Mouse (Mus musculus): ENCODE results near the gene Ttc29.

The Ttc29 gene

GRCm38 (mm10) chr8:78278598-78278997 is 65.5 kb downstream of the Ttc29 start:
- no peak for DNase-seq (ENCODE audit: low spot score in 2 of 2)

- no peak for DNase-seq (ENCODE audit: low spot score in 2 of 2)
Observed at GRCm38 (mm10) chr8:78284805-78285204, 71.7 kb downstream of the Ttc29 start.

GRCm38 (mm10) chr8:78285366-78285765 is 72.3 kb downstream of the Ttc29 start:
- DNase-seq (ENCODE audit: low spot score in 2 of 2): no peak

- DNase-seq (ENCODE audit: low spot score in 2 of 2): peak; percentile 16 to 19
Observed at GRCm38 (mm10) chr8:78289374-78289971, 76.4 kb downstream of the Ttc29 start.

GRCm38 (mm10) chr8:78290274-78290673 is 77.2 kb downstream of the Ttc29 start:
- DNase-seq (ENCODE audit: low spot score in 2 of 2): no peak

GRCm38 (mm10) chr8:78295494-78295893 is 82.4 kb downstream of the Ttc29 start:
- DNase-seq (ENCODE audit: low spot score in 2 of 2): no peak

- no peak for DNase-seq (ENCODE audit: low spot score in 2 of 2)
Observed at GRCm38 (mm10) chr8:78303579-78303978, 90.5 kb downstream of the Ttc29 start.

- DNase-seq (ENCODE audit: low spot score in 2 of 2): no peak
Observed at GRCm38 (mm10) chr8:78306604-78307003, 93.5 kb downstream of the Ttc29 start.

GRCm38 (mm10) chr8:78307131-78307530 is 94.0 kb downstream of the Ttc29 start:
- no peak for DNase-seq (ENCODE audit: low spot score in 2 of 2)

GRCm38 (mm10) chr8:78309539-78309938 is 96.4 kb downstream of the Ttc29 start:
- no peak for DNase-seq (ENCODE audit: low spot score in 2 of 2)

- DNase-seq (ENCODE audit: low spot score in 2 of 2): no peak
Observed at GRCm38 (mm10) chr8:78315576-78315975, 102.5 kb downstream of the Ttc29 start.

GRCm38 (mm10) chr8:78317666-78318065 is 104.6 kb downstream of the Ttc29 start:
- no peak for DNase-seq (ENCODE audit: low spot score in 2 of 2)

GRCm38 (mm10) chr8:78323391-78323790 is 110.3 kb downstream of the Ttc29 start:
- DNase-seq (ENCODE audit: low spot score in 2 of 2): no peak

GRCm38 (mm10) chr8:78340689-78341529 is 127.8 kb downstream of the Ttc29 start:
- peak; percentile 5 to 10 for DNase-seq (ENCODE audit: low spot score in 2 of 2)

- no peak for DNase-seq (ENCODE audit: low spot score in 2 of 2)
Observed at GRCm38 (mm10) chr8:78342151-78342550, 129.1 kb downstream of the Ttc29 start.

- DNase-seq (ENCODE audit: low spot score in 2 of 2): no peak
Observed at GRCm38 (mm10) chr8:78344006-78344405, 130.9 kb downstream of the Ttc29 start.

GRCm38 (mm10) chr8:78345705-78346104 is 132.6 kb downstream of the Ttc29 start:
- DNase-seq (ENCODE audit: low spot score in 2 of 2): no peak

- DNase-seq (ENCODE audit: low spot score in 2 of 2): no peak
Observed at GRCm38 (mm10) chr8:78346131-78346621, 133.1 kb downstream of the Ttc29 start.

GRCm38 (mm10) chr8:78353902-78354301 is 140.8 kb downstream of the Ttc29 start:
- no peak for DNase-seq (ENCODE audit: low spot score in 2 of 2)

GRCm38 (mm10) chr8:78354801-78355200 is 141.7 kb downstream of the Ttc29 start:
- peak; percentile 15 to 20 for DNase-seq (ENCODE audit: low spot score in 2 of 2)

- DNase-seq (ENCODE audit: low spot score in 2 of 2): no peak
Observed at GRCm38 (mm10) chr8:78390756-78391155, 177.7 kb downstream of the Ttc29 start.

GRCm38 (mm10) chr8:78419272-78419671 is 206.2 kb downstream of the Ttc29 start:
- DNase-seq (ENCODE audit: low spot score in 2 of 2): no peak

GRCm38 (mm10) chr8:78420101-78420503 is 207.0 kb downstream of the Ttc29 start:
- DNase-seq (ENCODE audit: low spot score in 2 of 2): no peak
